Mouse (Mus musculus) left cerebral cortex, postnatal 36 days (tissue): ENCODE measurements around the gene Myt1l. TPM values are rescaled to one million over a fixed set of nuclear protein-coding genes. Genes with fewer than 3 reads are reported as not detected.
A peak's percentile ranks its signal among the peaks of the same experiment; 100 is the strongest.

ENCODE experiments used
- DNase-seq, 2 experiments: peaks; one replicate each; pipeline ENCODE4 v3.0.0; 2021 to 2022; ENCODE audit warnings: low spot score in 2 of 2, mixed read lengths in 1 of 2
- intact Hi-C: fragments of 180-260 bp; cut with DNase I; formaldehyde crosslinking; loops from one replicate; pipeline ENCODE4 v1.15.1; 2025
- total RNA-seq, 2 experiments: library from RNA; stranded (reverse); gene quantifications; 2 replicates each; pipeline ENCODE4 v1.2.3; 2021

Myt1l gene
- 100 to 1,000 TPM; 213 to 254 TPM for total RNA-seq

GRCm38 (mm10) chr12:29528031-29528771 is at the start of gene Myt1l:
TSS of gene Myt1l (plus strand) at chr12:29528384.
- peak; percentile 57 to 67 for DNase-seq
- intact Hi-C loops = loop anchor here (5.0 kb wide), 1 partner anchor 386 kb away; no protein-coding TSS in a partner anchor

GRCm38 (mm10) chr12:29486424-29487035 is 41.7 kb upstream of the Myt1l start:
- peak; percentile 13 to 16 for DNase-seq
- intact Hi-C loops = no loop called here

- intact Hi-C loops = loop anchor here (1.0 to 5.0 kb wide), 3 partner anchors 158 to 384 kb away; no protein-coding TSS in a partner anchor
- DNase-seq = peak in 1 of 2 experiments; percentile 54
Measured at GRCm38 (mm10) chr12:29526236-29526644, 1.9 kb upstream of the Myt1l start.

GRCm38 (mm10) chr12:29527048-29527761 is 979 bp upstream of the Myt1l start:
- intact Hi-C loops = loop anchor here (2.0 to 5.0 kb wide), 2 partner anchors 236 to 385 kb away; no protein-coding TSS in a partner anchor
- peak; percentile 81 to 86 for DNase-seq

GRCm38 (mm10) chr12:29530241-29530725 is 2.1 kb downstream of the Myt1l start:
- DNase-seq = peak; percentile 55 to 57
- intact Hi-C loops = loop anchor here (5.0 to 10.0 kb wide), 5 partner anchors 102 to 945 kb away; partner anchors contain the start of gene Allc

GRCm38 (mm10) chr12:29530823-29531222 is 2.6 kb downstream of the Myt1l start:
- intact Hi-C loops = loop anchor here (5.0 to 10.0 kb wide), 5 partner anchors 101 to 946 kb away; partner anchors contain the start of gene Allc
- no peak for DNase-seq

GRCm38 (mm10) chr12:29533071-29533876 is 5.1 kb downstream of the Myt1l start:
- DNase-seq = peak in 1 of 2 experiments; percentile 62
- intact Hi-C loops = loop anchor here (5.0 to 10.0 kb wide), 5 partner anchors 99 to 948 kb away; partner anchors contain the start of gene Allc

GRCm38 (mm10) chr12:29534326-29534725 is 6.1 kb downstream of the Myt1l start:
- DNase-seq = peak in 1 of 2 experiments; percentile 65
- intact Hi-C loops = loop anchor here (5.0 to 10.0 kb wide), 5 partner anchors 98 to 950 kb away; partner anchors contain the start of gene Allc

- intact Hi-C loops = loop anchor here (5.0 to 10.0 kb wide), 5 partner anchors 97 to 950 kb away; partner anchors contain the start of gene Allc
- peak in 1 of 2 experiments; percentile 64 for DNase-seq
Measured at GRCm38 (mm10) chr12:29534761-29535300, 6.6 kb downstream of the Myt1l start.

- peak in 1 of 2 experiments; percentile 34 for DNase-seq
- intact Hi-C loops = loop anchor here (10.0 kb wide), 2 partner anchors 563 to 953 kb away; partner anchors contain the start of gene Allc
Measured at GRCm38 (mm10) chr12:29537916-29538315, 9.7 kb downstream of the Myt1l start.

- intact Hi-C loops = loop anchor here (10.0 kb wide), 2 partner anchors 564 to 954 kb away; partner anchors contain the start of gene Allc
- peak in 1 of 2 experiments; percentile 55 for DNase-seq
Measured at GRCm38 (mm10) chr12:29538456-29538855, 10.3 kb downstream of the Myt1l start.

- no peak for DNase-seq
- intact Hi-C loops = loop anchor here (10.0 kb wide), 2 partner anchors 564 to 954 kb away; partner anchors contain the start of gene Allc
Measured at GRCm38 (mm10) chr12:29539106-29539505, 10.9 kb downstream of the Myt1l start.

- intact Hi-C loops = no loop called here
- no peak for DNase-seq
Measured at GRCm38 (mm10) chr12:29540741-29541140, 12.6 kb downstream of the Myt1l start.

- no peak for DNase-seq
- intact Hi-C loops = no loop called here
Measured at GRCm38 (mm10) chr12:29546073-29546472, 17.9 kb downstream of the Myt1l start.

- no peak for DNase-seq
- intact Hi-C loops = no loop called here
Measured at GRCm38 (mm10) chr12:29547112-29547511, 18.9 kb downstream of the Myt1l start.

GRCm38 (mm10) chr12:29547755-29548154 is 19.6 kb downstream of the Myt1l start:
- intact Hi-C loops = no loop called here
- no peak for DNase-seq

GRCm38 (mm10) chr12:29553138-29553537 is 25.0 kb downstream of the Myt1l start:
- intact Hi-C loops = no loop called here

GRCm38 (mm10) chr12:29555718-29556117 is 27.5 kb downstream of the Myt1l start:
- DNase-seq = peak; percentile 65 to 79
- intact Hi-C loops = no loop called here

More at GRCm38 (mm10) chr12:29553138-29553537, 25.0 kb downstream of the Myt1l start:
- DNase-seq = no peak
